ENCODE assay signal across 12 mouse cellular contexts in genomic region chr11:7561437-7561836, GRCm38 (mm10).
"Had no signal": no experiment of that assay in that cellular context is flagged by ENCODE, and none has a peak within 500 bp of the region (broad histone marks: within the 10 kb centered on the region; RNA-seq: fewer than 3 reads in every experiment).

No protein-coding gene starts in this region.

- H3K4me3 ChIP-seq: limb, embryonic 12.5 days; midbrain, embryonic 12.5 days; neural tube, embryonic 13.5 days had no signal

- H3K9me3 ChIP-seq: limb, embryonic 12.5 days; midbrain, embryonic 12.5 days; neural tube, embryonic 13.5 days had no signal

- H3K9ac ChIP-seq: limb, embryonic 12.5 days; liver, embryonic 14.5 days; midbrain, embryonic 12.5 days; neural tube, embryonic 13.5 days had no signal

- H3K4me2 ChIP-seq: limb, embryonic 12.5 days; midbrain, embryonic 12.5 days; neural tube, embryonic 13.5 days had no signal

- DNase-seq: layer of hippocampus, adult 9-11 months; layer of hippocampus, postnatal 36 days; lung, adult 18-20 months; right cerebral cortex, adult 18-20 months; right cerebral cortex, postnatal 25 days; thymus, postnatal 4 days had no signal

- ATAC-seq: intestine, embryonic 16.5 days; midbrain, embryonic 16.5 days had no signal

- H3K27me3 ChIP-seq: limb, embryonic 12.5 days; midbrain, embryonic 12.5 days; neural tube, embryonic 13.5 days had no signal

- H3K4me1 ChIP-seq: limb, embryonic 12.5 days; midbrain, embryonic 12.5 days; neural tube, embryonic 13.5 days had no signal

- H3K36me3 ChIP-seq: limb, embryonic 12.5 days; midbrain, embryonic 12.5 days; neural tube, embryonic 13.5 days had no signal

- H3K27ac ChIP-seq: limb, embryonic 12.5 days; liver, embryonic 14.5 days; midbrain, embryonic 12.5 days; neural tube, embryonic 13.5 days had no signal
